Mouse (Mus musculus): ENCODE measurements around the gene Olfr341. TPM values are rescaled to one million over a fixed set of nuclear protein-coding genes. Genes with fewer than 3 reads are reported as not detected.

Gene Olfr341
- total RNA-seq (2012; rRNA removed), result not detected in 2 replicates
- total RNA-seq (2014; rRNA removed), result not detected in 2 replicates
- polyA plus RNA-seq (2012; ENCODE audit: insufficient read length, low read depth), result not detected in 2 replicates

- H3K9ac ChIP-seq (ENCODE audit: insufficient read depth, low read depth), result no peak within 1 kb of the TSS
- in situ Hi-C loops (cut with MboI; ENCODE audit: low pct_ligation_motif_present, low pct_unique_long_range_greater_than_20kb, low sequenced_read_pairs), result no loop called here
Measured at GRCm38 (mm10) chr2:36482368-36482767, at the start of gene Olfr341. Gene Olfr341 (minus strand): TSS chr2:36482468.

GRCm38 (mm10) chr2:36524698-36525097 lies 42.4 kb upstream of the Olfr341 start, which contains the start of gene Olfr342:
Gene Olfr342 (plus strand): TSS chr2:36524998.
- no peak for TF ChIP-seq KAT2A (IDR thresholded peaks at IDR 0.05; ENCODE audit: insufficient replicate concordance, low read length)
- no peak for TF ChIP-seq MEF2A (IDR thresholded peaks at IDR 0.05; ENCODE audit: borderline replicate concordance, low read depth, low read length)
- TF ChIP-seq MXI1 (IDR thresholded peaks at IDR 0.05; ENCODE audit: low read depth, low read length), result no peak
- no peak for TF ChIP-seq ZC3H11A (IDR thresholded peaks at IDR 0.05; ENCODE audit: low read depth, low read length)
- TF ChIP-seq RCOR1 (conservative IDR thresholded peaks at IDR 0.05; ENCODE audit: low read depth, low read length), result no peak
- no peak for TF ChIP-seq CTCF (conservative IDR thresholded peaks at IDR 0.05 in 1 of 2, IDR thresholded peaks at IDR 0.05 in 1 of 2; ENCODE audit: low read depth in 2 of 2, low read length in 2 of 2)
- TF ChIP-seq JUND (conservative IDR thresholded peaks at IDR 0.05; ENCODE audit: low read depth, low read length), result no peak
- TF ChIP-seq MAZ (IDR thresholded peaks at IDR 0.05; ENCODE audit: low read depth, low read length), result no peak
- no peak for TF ChIP-seq ETS1 (conservative IDR thresholded peaks at IDR 0.05; ENCODE audit: low read depth, low read length)
- TF ChIP-seq SIN3A (IDR thresholded peaks at IDR 0.05; ENCODE audit: low read length), result no peak
- TF ChIP-seq USF1 (IDR thresholded peaks at IDR 0.05; ENCODE audit: low read depth, low read length), result no peak
- TF ChIP-seq CHD1 (IDR thresholded peaks at IDR 0.05; ENCODE audit: low read depth, low read length), result no peak
- no peak for TF ChIP-seq MYC (IDR thresholded peaks at IDR 0.05; ENCODE audit: low read depth, low read length)
- TF ChIP-seq CHD2 (IDR thresholded peaks at IDR 0.05; ENCODE audit: low read length), result no peak
- peaks cover 29% of the 10 kb centered on the region for H3K27me3 ChIP-seq (replicated peaks)
- no peaks in the 10 kb centered on the region for H3K9me3 ChIP-seq (replicated peaks; ENCODE audit: low read length)
- in situ Hi-C loops (cut with MboI; ENCODE audit: low pct_ligation_motif_present, low pct_unique_long_range_greater_than_20kb, low sequenced_read_pairs), result no loop called here
- dilution Hi-C loops (cut with MboI; ENCODE audit: extremely low pct_ligation_motif_present, extremely low pct_unique_long_range_greater_than_20kb, low sequenced_read_pairs), result no loop called here
- no peaks in the 10 kb centered on the region for H3K4me1 ChIP-seq (ENCODE audit: control insufficient read depth in 1 of 2, insufficient read depth in 2 of 2)
- H3K4me2 ChIP-seq (ENCODE audit: insufficient read depth, low read depth, poor library complexity, severe bottlenecking), result no peak within 1 kb of the TSS
- no peaks in the 10 kb centered on the region for H3K36me3 ChIP-seq (replicated peaks in 1 of 2; ENCODE audit: control insufficient read depth in 1 of 2, insufficient read depth in 1 of 2, low read length in 1 of 2)
- H3K27ac ChIP-seq (ENCODE audit: insufficient read depth, low read depth), result no peak within 1 kb of the TSS
- H3K79me2 ChIP-seq (replicated peaks; ENCODE audit: control insufficient read depth, extremely low read depth, insufficient read depth, poor library complexity, severe bottlenecking), result no peaks in the 10 kb centered on the region
- DNase-seq (ENCODE audit: extremely low read depth), result no peak
- no peak within 1 kb of the TSS for H3K4me3 ChIP-seq (replicated peaks in 1 of 3; ENCODE audit: low read depth in 2 of 3, low read length in 2 of 3, poor library complexity in 1 of 3)
- no peak within 1 kb of the TSS for H3K9ac ChIP-seq (ENCODE audit: insufficient read depth, low read depth)

More at GRCm38 (mm10) chr2:36482368-36482767, at the start of gene Olfr341:
- no peak within 1 kb of the TSS for H3K27ac ChIP-seq (ENCODE audit: insufficient read depth, low read depth)
- H3K79me2 ChIP-seq (replicated peaks; ENCODE audit: control insufficient read depth, extremely low read depth, insufficient read depth, poor library complexity, severe bottlenecking), result no peaks in the 10 kb centered on the region
- H3K4me3 ChIP-seq (replicated peaks in 1 of 3; ENCODE audit: low read depth in 2 of 3, low read length in 2 of 3, poor library complexity in 1 of 3), result no peak within 1 kb of the TSS
- TF ChIP-seq NRF1 (IDR thresholded peaks at IDR 0.05; ENCODE audit: low read depth, low read length) (no peak), JUND (conservative IDR thresholded peaks at IDR 0.05; ENCODE audit: low read depth, low read length) (no peak), ZC3H11A (IDR thresholded peaks at IDR 0.05; ENCODE audit: low read depth, low read length) (no peak), IRF4 (IDR thresholded peaks at IDR 0.05; ENCODE audit: low read depth, low read length) (no peak)
- H3K36me3 ChIP-seq (replicated peaks in 1 of 2; ENCODE audit: control insufficient read depth in 1 of 2, insufficient read depth in 1 of 2, low read length in 1 of 2), result no peaks in the 10 kb centered on the region
- no peaks in the 10 kb centered on the region for H3K9me3 ChIP-seq (replicated peaks; ENCODE audit: low read length)
- peaks cover 33% of the 10 kb centered on the region for H3K27me3 ChIP-seq (replicated peaks)
- dilution Hi-C loops (cut with MboI; ENCODE audit: extremely low pct_ligation_motif_present, extremely low pct_unique_long_range_greater_than_20kb, low sequenced_read_pairs), result no loop called here
- DNase-seq (ENCODE audit: extremely low read depth), result no peak
- H3K4me2 ChIP-seq (ENCODE audit: insufficient read depth, low read depth, poor library complexity, severe bottlenecking), result no peak within 1 kb of the TSS
- H3K4me1 ChIP-seq (ENCODE audit: control insufficient read depth in 1 of 2, insufficient read depth in 2 of 2), result no peaks in the 10 kb centered on the region
